Mouse (Mus musculus) liver, postnatal 0 days (tissue): Measurements from ENCODE around the gene Cyth1.

Source experiments
- CTCF ChIP-seq: sonication (generic); IDR thresholded peaks from 2 replicates; pipeline ENCODE4 v1.5.1; 2016; ENCODE audit warnings: antibody characterized with exemption, low read depth
- EP300 ChIP-seq: IDR thresholded peaks from 2 replicates; pipeline ENCODE4 v1.6.1; 2016; ENCODE audit warnings: antibody characterized with exemption, low read depth, mild to moderate bottlenecking

GRCm38 (mm10) chr11:118118777-118119176 lies 129.6 kb downstream of the Cyth1 start:
- TF ChIP-seq CTCF = no peak
- no peak for TF ChIP-seq EP300
